Mouse (Mus musculus): ENCODE measurements at regions not wholly inside any gene's neighbourhood (a gene's known extent, or its start where the extent isn't known, plus 50 kb on each side); places are given as distances from the start of the nearest gene placed in this dataset.

DNA sequence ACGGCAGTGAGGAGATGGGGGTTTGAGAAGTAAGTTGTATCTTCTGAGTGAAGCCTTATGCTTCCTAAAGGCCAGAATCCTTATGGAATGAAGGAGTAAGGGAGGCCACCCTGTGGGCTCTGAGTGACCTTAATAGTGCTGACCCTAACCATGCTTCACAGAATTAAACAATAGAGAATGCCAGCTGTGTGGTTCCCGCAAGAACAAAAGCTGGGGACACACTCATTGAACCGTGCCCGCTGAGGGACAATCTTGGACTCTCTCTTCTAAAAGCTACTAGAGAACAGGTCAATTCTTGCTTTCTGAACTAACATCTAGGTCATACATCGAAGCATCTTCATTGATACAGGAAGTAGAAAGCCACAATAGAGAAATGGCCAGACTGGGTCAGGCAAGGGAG lies 223.3 kb upstream of the Pabpc6 start:
- TF ChIP-seq CTCF (IDR thresholded peaks at IDR 0.05; ENCODE audit: borderline replicate concordance, insufficient read depth, low read length) (no peak), POLR2A (IDR thresholded peaks at IDR 0.05; ENCODE audit: low read depth, low read length) (no peak)

All from embryonic fibroblast, embryonic 13.5 days (primary cell).